Mouse (Mus musculus) small intestine, adult 2 months (tissue): ENCODE data around the gene Gm10330.
"Not testable (repeated sequence)": the region's sequence is repeated elsewhere in the genome, so short reads cannot be mapped to it uniquely, and the experiment has no call there.

ENCODE experiments used
- CTCF ChIP-seq: fragments of 200-500 bp; IDR thresholded peaks from 2 replicates; pipeline ENCODE4 v1.5.1; 2012; ENCODE audit warnings: low read depth, mild to moderate bottlenecking, control low read depth, inconsistent platforms, low read length, moderate library complexity, mixed read lengths; ENCODE audit not compliant: insufficient replicate concordance, insufficient read length; ENCODE audit errors: extremely low read depth
- POLR2A ChIP-seq: fragments of 200-500 bp; IDR thresholded peaks from 2 replicates; pipeline ENCODE4 v1.6.1; 2012; ENCODE audit warnings: low read depth, mild to moderate bottlenecking, control low read depth, inconsistent platforms, low read length, moderate library complexity

DNA sequence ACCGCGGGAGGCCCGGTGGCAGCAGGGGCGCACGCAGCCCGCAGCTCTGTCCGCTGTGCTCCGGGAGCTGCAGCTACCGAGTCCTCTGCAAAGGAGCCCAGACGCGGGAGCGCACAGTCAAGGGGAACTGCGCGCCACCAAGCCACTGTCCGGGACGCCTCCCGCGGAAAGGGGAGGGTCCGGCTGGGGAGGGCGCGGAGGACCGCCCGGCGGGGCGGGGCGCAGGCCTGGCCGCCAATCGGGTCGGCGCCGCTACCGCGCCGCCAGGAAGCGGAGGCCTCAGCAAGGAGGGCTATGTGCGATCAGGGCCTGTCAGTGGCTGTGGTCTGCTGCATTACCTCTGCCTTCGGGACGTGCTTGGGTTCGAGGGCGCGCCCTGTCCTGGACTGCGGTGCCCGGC lies 20.7 kb upstream of the Gm10330 start:
- not testable (repeated sequence) for TF ChIP-seq POLR2A, CTCF
